Mouse (Mus musculus): ENCODE data around the gene Aldh1b1. TPM values are rescaled to one million over a fixed set of nuclear protein-coding genes. Genes with fewer than 3 reads are reported as not detected.

Aldh1b1 gene
- total RNA-seq, 2 experiments from 2014 or later = 16.0 to 17.5 TPM

Other genes with a start within 250 kb of the Aldh1b1 start
- 1 to 10 TPM in 1 of 2 experiments, under 1 TPM in 1; 0.83 to 1.6 TPM for gene Igfbpl1, start 27.9 kb downstream of the Aldh1b1 start, total RNA-seq (2021)
- not detected for gene Stra6l, start 49.6 kb downstream of the Aldh1b1 start, total RNA-seq (2021)
- gene Ccdc180, start 91.3 kb downstream of the Aldh1b1 start, total RNA-seq (2021) = not detected
- 10 to 100 TPM in 1 of 2 experiments, 1 to 10 TPM in 1; 9.7 to 11.7 TPM for gene Tdrd7, start 166.3 kb downstream of the Aldh1b1 start, total RNA-seq (2021)
- 100 to 1,000 TPM; 279 to 317 TPM for gene Tmod1, start 239.9 kb downstream of the Aldh1b1 start, total RNA-seq (2021)

Data from heart, postnatal 25 days (tissue).